Mouse (Mus musculus): Measurements from ENCODE around the gene Olfr56.
A peak's percentile ranks its signal among the peaks of the same experiment; 100 is the strongest.

The Olfr56 gene

GRCm38 (mm10) chr11:49092053-49092586, 113.4 kb downstream of the Olfr56 start:
- DNase-seq (ENCODE audit: low spot score): no peak

DNA sequence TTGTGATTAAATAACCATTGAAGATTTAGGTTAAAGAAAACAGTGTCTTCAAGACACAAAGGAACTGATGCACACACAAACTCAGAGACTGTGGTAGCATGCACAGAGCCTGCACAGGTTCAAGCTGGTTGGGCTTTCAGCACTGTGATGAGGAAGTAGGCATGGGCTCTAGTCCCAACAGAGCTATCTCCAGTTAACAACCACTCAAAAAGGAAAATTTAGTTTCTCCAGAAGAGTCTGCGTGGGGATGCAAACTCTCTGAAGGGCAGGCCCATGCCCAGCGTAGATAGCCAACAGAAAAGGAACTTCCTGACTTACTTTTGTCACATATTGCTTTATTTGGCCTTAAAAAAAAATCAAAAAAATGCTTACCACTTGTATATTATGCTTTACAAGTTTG, 114.1 kb downstream of the Olfr56 start:
- DNase-seq (ENCODE audit: low spot score): no peak

- DNase-seq (ENCODE audit: low spot score): no peak
Measured at GRCm38 (mm10) chr11:49093861-49094660, 115.4 kb downstream of the Olfr56 start.

DNA sequence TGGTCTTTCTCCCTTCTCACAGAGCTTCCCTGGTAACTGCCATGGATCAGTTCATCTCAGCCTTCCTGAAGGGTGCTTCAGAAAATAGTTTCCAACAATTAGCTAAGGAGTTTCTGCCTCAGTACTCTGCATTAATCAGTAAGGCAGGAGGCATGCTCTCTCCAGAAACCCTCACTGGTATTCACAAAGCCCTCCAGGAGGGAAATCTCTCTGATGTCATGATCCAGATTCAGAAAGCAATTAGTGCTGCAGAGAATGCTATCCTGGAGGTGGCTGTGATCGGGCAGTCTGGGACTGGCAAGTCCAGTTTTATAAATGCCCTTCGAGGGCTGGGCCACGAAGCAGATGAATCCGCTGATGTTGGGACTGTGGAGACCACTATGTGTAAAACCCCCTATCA, 116.7 kb downstream of the Olfr56 start:
- no peak for DNase-seq (ENCODE audit: low spot score)

DNA sequence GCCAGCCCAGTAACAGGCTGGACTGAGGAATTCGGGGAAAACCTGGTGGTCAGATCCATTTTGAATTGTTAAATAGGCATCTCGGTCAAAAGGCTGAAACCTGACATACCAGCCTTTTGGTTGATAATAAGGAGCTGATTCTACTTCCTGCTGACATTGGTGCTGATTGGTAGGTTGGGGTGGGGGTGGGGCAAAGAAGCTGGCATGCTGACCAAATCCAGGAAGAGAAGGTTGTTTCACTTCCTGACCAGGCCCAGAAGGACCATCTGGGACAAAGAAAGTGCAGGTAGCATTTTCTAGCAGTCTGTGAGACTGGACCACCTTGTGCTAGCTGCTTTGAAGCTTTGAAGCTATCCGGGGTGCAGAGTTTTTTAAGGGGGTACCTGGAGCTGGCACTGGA, 121.7 kb downstream of the Olfr56 start:
- no peak for DNase-seq (ENCODE audit: low spot score)

DNA sequence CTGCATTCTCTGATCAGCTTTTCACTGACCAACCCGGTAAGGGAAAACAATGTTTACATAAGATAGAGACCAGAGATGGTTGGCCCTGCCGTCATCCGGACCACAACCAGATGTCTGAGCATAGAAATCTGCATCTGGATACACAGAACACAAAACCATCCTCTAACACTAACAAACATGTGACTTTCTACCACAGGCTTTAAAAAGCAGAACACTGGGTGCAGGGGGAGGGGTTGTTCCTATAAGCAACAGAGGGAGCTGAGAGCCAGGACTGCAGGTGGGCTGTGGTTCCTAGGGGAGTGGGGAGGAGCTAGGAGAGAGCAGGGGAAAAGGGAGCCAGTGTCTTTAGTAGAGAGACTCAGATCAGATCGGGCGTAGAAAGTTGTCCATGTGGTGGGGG, 122.8 kb downstream of the Olfr56 start:
- no peak for DNase-seq (ENCODE audit: low spot score)

DNA sequence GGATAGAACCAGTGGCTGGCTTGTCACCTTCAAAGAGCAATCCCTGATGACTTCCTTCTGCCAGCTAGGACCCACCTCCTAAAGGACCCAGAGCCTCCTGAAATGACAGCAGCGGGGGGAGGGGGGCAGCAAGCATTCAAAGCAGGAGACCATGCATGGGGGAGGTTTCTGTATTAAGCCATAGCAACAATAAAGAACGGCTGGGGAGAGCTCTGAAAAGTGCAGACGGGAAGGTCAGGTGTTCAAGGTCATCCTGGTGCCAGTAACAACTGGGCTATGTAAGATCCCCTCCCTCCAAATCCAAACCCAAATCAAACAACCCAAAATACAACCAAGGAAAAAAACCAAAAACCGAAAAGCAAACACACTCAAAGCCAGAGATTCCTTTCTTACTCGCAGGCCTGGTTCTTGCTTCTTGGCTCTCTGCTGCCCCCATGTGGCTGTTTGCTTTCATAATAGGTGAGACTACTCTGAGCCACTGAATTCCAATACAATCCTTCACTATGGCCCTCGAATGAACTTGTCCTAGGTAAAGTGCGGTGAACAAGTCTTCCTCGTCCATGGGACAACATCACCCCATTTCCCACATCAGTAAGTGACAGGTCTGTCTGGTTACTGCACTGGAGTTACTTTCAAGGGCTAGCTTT, 124.5 kb downstream of the Olfr56 start:
- DNase-seq (ENCODE audit: low spot score): peak; percentile 84

- DNase-seq (ENCODE audit: low spot score): no peak
Measured at GRCm38 (mm10) chr11:49105752-49106151, 127.1 kb downstream of the Olfr56 start.

- DNase-seq (ENCODE audit: low spot score): no peak
Measured at GRCm38 (mm10) chr11:49107650-49108537, 129.2 kb downstream of the Olfr56 start.

DNA sequence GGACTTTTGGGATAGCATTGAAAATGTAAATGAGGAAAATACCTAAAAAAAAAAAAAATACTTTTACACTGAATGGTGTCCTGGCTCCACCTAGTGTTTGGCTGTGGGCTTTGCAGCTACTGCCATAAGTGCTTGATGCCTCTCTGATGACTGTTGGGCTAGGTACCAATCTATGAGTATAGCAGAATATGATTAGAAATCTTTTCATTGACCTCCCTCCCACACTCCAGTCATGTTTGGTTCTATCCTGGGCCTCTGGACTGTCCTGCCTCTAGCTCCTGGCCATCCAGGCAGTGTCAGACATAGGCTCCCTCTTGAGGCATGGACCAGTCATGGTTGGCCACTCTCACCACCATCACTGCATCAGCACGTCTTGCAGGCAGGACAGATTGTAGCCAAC, 130.1 kb downstream of the Olfr56 start:
- no peak for DNase-seq (ENCODE audit: low spot score)

DNA sequence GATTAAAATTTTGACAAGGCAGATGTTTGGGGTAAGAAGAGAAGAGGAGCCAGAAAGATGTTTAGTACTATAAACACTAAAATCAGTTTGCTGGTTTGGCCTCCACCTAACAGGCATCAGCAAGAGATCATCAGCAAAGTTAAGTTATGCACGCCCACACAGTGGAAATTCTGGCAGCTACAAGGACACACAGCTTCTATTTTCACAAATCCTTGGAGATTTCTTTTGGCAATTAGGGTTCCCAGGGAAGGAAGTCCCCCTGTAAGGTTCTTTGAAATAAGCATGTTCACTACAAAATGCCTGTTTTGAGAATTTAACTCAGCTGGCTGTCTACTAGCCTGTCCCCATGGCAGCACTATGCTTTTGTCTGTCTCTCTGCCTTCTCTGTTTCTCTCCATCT, 132.3 kb downstream of the Olfr56 start:
- no peak for DNase-seq (ENCODE audit: low spot score)

GRCm38 (mm10) chr11:49112624-49113219, 134.0 kb downstream of the Olfr56 start:
- no peak for DNase-seq (ENCODE audit: low spot score)

DNA sequence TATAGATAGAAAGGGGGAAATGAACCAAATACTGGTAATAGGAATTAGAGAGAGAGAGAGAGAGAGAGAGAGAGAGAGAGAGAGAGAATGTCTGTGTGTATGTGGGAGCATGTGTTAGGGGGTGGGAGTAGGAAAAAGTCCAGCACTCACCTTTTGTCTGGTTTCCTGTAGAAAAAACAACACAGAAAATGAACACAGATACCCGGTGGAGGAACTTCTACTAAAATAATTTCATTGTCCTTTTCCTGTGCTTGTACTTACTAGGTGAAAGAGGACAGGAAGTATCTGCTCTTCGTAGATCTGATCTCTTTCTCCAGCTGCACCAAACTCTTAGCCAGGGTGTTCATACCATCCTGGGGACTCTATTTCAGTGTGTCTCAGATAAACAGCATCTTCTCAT, 135.5 kb downstream of the Olfr56 start:
- no peak for DNase-seq (ENCODE audit: low spot score)

DNA sequence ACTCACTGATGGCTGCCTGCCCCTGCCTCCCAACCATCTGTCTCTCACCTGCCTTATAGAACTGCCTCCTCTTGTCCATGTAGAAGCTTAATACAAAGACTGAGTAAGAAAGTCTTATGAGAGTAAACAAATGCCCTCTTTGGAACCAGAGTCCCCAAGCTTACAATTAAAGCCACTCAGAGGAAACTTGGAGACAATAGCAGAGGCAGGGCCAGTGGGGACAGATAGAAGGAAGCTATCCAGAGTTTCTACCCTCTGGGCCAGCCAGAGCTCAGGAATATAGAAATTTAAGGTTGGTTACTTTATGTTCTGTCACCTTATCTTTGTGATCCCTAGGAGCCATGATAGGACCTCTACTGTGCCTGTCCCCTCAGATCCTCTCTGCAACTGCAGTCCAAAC, 136.1 kb downstream of the Olfr56 start, which contains the start of gene Olfr1396:
Olfr1396 (minus strand) TSS at position 101 of the 400 bp plus-strand sequence.
- no peak for DNase-seq (ENCODE audit: low spot score)

GRCm38 (mm10) chr11:49119635-49120034, 140.9 kb downstream of the Olfr56 start:
- no peak for DNase-seq (ENCODE audit: low spot score)

- DNase-seq (ENCODE audit: low spot score): no peak
Measured at GRCm38 (mm10) chr11:49124169-49124568, 145.5 kb downstream of the Olfr56 start.

GRCm38 (mm10) chr11:49141974-49142373, 163.3 kb downstream of the Olfr56 start, which contains the start of gene Olfr1395:
Gene Olfr1395, plus strand, starts transcription at chr11:49142274.
- DNase-seq (ENCODE audit: low spot score): no peak

DNA sequence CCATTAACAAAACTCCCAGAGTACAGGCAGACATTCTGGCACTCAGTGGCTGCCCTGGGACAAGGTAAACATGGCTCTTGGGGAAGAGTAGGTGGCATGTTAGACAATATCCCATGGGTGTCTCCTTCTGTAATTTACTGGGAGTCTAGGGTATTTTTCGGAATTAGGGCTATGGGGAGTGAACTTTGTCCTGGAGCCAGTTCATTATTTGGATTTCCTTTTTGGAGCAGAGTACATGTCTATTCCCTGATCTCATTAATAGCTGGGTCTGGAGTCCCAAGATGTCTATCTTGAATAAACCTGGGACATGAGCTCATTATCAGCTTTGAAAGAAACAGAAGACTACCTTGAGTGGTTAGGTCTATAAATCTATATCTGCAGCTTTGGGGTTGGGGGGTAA, 175.4 kb downstream of the Olfr56 start, which contains the start of gene Olfr1394:
Olfr1394 (plus strand) TSS at position 301 of the 400 bp plus-strand sequence.
- DNase-seq (ENCODE audit: low spot score): no peak

DNA sequence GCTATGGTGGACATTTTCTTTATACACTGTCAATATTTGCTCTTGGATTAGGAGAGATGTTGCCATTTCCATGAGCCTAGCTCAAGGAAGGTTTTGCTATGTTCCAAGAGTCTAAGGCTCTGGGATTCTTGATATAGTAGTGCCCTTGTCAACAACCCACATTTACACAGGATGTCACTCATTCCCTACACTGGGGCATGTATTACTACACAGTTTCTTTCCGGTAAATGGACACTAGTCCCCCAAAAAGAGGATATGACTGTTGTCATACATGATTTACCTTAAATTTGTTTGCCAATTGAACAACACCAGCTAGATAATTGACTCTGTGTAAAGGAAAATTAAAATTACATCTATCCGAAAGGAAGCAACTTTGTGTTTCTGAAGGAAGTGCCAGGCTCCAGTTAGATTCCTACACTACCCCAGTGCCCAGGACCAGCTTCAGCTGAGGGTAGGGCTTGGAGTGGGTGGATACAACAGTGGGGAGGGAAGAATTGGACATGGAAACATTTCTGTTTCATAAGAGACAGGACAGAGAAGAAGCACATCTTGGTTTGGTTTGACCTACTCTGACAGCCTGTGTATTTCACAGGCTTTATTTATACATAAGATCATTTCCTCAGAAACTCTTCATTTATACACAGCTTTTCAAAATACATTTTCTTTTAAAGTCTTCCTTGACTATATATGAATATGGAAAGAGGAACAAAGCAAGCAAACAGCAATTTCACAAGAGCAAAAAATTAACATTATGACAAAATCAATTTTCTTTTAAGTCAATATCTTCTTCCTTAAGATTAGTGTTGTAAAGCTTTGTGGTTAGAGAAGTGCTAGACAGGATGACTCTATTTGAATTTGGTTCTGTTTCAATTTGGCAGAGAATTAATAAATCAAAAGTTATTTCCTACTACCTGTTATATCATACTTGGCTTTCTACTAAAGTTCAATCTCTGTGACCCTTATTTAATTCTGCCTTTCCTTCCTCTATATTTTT, 178.4 kb downstream of the Olfr56 start:
- DNase-seq (ENCODE audit: low spot score): no peak

DNA sequence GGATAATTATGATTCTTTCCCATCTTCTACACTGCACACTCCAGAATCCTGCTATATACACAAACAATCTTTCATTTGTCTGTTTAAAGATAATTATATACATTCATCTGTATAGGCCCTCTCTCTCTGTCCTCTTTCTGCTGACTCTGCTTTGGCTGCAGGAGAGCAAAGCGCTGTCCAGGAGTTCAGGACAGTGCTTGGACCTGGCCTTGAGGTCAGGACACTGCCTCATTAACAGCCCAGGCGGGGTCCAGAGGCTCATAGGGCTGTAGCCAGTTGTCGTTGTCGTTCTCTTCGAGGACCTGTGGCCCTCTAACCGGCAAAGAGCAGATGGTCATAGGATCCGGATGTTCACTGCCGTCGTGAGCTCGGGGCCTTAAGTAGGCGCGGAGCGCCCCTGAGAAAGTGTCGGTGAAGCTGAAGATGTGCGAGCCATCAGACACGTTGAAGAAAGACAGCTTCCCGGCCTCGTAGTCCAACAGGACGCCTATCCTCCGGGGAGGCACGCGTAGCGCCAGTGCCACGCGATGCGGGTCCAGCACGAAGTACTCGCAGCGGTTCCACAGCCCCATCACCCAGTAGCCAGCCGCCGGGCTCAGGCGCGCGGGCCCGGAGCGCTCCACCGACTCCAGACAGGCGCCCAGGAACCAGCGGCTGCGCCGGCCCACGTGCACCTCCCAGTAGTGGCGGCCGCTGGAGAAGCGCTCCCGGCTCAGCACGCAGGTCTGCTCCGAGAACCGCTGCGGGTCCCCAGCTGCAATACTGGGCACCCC, 190.3 kb downstream of the Olfr56 start:
- DNase-seq (ENCODE audit: low spot score): no peak
